Mouse (Mus musculus) CH12.LX (cell line): ENCODE measurements around the gene Hagh.

Experiments used
- CHD2 ChIP-seq: IDR thresholded peaks from 2 replicates; pipeline ENCODE4 v1.6.1; 2011; ENCODE audit warnings: low read length, improper control_type of control experiment
- CTCF ChIP-seq, 2 experiments: IDR thresholded peaks in 1 of 2; conservative IDR thresholded peaks in 1 of 2; 2 replicates each; pipeline ENCODE4 v1.5.1; 2011 to 2012; ENCODE audit warnings: low read depth in 2 of 2, low read length in 2 of 2, improper control_type of control experiment in 1 of 2, inconsistent platforms in 1 of 2, mild to moderate bottlenecking in 1 of 2, moderate library complexity in 1 of 2
- GABPA ChIP-seq: IDR thresholded peaks from 2 replicates; pipeline ENCODE4 v1.6.1; 2012; ENCODE audit warnings: low read depth, low read length, improper control_type of control experiment, inconsistent platforms; ENCODE audit not compliant: insufficient replicate concordance
- HCFC1 ChIP-seq: IDR thresholded peaks from 2 replicates; pipeline ENCODE4 v1.6.1; 2012; ENCODE audit warnings: low read depth, mild to moderate bottlenecking, inconsistent platforms, low read length, improper control_type of control experiment
- MAX ChIP-seq: IDR thresholded peaks from 2 replicates; pipeline ENCODE4 v1.6.1; 2011; ENCODE audit warnings: low read length, improper control_type of control experiment
- MAZ ChIP-seq: IDR thresholded peaks from 2 replicates; pipeline ENCODE4 v1.6.1; 2012; ENCODE audit warnings: low read depth, mild to moderate bottlenecking, inconsistent platforms, low read length, improper control_type of control experiment, moderate library complexity
- MEF2A ChIP-seq: IDR thresholded peaks from 2 replicates; pipeline ENCODE4 v1.6.1; 2014; ENCODE audit warnings: low read depth, mild to moderate bottlenecking, inconsistent platforms, low read length, improper control_type of control experiment, borderline replicate concordance
- POLR2A ChIP-seq: IDR thresholded peaks from 2 replicates; pipeline ENCODE4 v1.6.1; 2011; ENCODE audit warnings: low read depth, mild to moderate bottlenecking, improper control_type of control experiment, low read length
- POLR2AphosphoS2 ChIP-seq: IDR thresholded peaks from 2 replicates; pipeline ENCODE4 v1.6.1; 2011; ENCODE audit warnings: low read depth, low read length, improper control_type of control experiment
- SMC3 ChIP-seq: IDR thresholded peaks from 2 replicates; pipeline ENCODE4 v1.6.1; 2011; ENCODE audit warnings: low read depth, low read length, improper control_type of control experiment

DNA sequence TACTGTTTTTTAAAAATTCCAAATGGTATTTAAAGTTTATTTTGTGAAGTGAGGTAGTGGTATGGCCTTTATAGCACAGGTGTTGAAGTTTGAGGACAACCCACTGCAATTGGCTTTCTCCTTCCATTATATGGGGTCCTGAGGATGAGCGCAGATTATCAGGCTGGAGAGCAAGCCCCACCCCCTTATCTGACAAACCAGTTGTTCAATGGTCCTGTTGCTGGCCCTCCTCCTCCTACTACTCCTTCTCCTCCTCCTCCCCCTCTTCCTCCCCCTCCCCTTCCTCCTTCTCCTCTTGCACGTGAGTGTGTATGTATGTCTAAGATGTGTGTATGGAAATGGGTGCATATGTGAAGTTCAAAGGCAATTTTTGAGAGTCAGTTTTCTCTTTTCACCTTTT, 27.7 kb upstream of the Hagh start:
- TF ChIP-seq MEF2A (no peak), MAX (no peak), MAZ (no peak), GABPA (no peak), POLR2A (no peak), CHD2 (no peak), SMC3 (no peak), POLR2AphosphoS2 (no peak), HCFC1 (no peak), CTCF (conservative IDR thresholded peaks at IDR 0.05 in 1 of 2, IDR thresholded peaks at IDR 0.05 in 1 of 2; ENCODE audit: low read depth in 2 of 2, low read length in 2 of 2) (no peak)
